Mouse (Mus musculus): Measurements from ENCODE around the gene St7. TPM values are rescaled to one million over a fixed set of nuclear protein-coding genes. Genes with fewer than 3 reads are reported as not detected.

Gene St7
- total RNA-seq, 2 experiments from 2014 or later: 35.1 to 42.4 TPM

DNA sequence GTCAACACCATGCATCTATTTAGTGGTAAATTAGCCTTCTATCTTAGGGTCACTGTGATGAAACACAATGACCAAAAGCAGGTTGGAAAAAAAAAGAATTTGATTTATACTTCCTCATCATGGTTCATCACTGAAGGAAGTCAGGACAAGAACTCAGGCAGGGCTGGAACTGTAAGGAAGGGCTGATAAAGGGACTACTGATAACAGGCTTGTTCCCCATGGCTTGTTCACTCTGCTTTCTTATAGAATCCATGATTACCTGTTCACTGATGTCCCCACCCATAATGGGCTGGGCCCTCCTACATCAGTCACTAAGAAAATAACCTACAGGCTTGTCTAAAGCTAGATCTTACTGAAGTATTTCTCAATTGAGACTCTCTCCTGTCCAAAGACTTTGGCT is 190.2 kb downstream of the St7 start:
- intact Hi-C loops (cut with DNase I): no loop called here
- no peak overlapping the region for H3K27ac ChIP-seq
- DNase-seq (ENCODE audit: extremely low spot score in 1 of 2, low spot score in 2 of 2): no peak
- TF ChIP-seq CTCF (IDR thresholded peaks at IDR 0.05): no peak
- no peak overlapping the region for H3K4me3 ChIP-seq

DNA sequence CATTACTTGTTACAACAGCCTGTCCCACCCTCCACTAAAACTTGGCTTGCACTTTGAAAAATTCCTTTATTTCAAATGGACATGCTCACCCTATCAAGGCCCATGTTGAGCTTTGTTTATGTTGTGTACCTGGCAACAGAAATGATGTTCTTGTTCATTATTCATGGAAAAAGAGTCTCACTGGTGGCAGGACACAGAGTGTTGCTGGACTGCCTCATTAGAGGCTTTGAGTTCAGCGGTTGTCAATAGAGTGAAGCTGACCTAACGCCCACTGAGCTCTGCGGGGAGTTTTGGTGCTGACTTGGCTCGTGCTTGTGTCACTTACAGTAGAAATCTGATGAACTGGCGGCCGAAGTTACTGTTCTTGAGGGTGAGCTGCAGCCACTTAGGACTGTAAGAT is 195.0 kb downstream of the St7 start:
- intact Hi-C loops (cut with DNase I): no loop called here
- Histone ChIP-seq H3K4me3 (no peak overlapping the region), H3K27ac (no peak overlapping the region)
- no peak for DNase-seq (ENCODE audit: extremely low spot score in 1 of 2, low spot score in 2 of 2)
- no peak for TF ChIP-seq CTCF (IDR thresholded peaks at IDR 0.05)

DNA sequence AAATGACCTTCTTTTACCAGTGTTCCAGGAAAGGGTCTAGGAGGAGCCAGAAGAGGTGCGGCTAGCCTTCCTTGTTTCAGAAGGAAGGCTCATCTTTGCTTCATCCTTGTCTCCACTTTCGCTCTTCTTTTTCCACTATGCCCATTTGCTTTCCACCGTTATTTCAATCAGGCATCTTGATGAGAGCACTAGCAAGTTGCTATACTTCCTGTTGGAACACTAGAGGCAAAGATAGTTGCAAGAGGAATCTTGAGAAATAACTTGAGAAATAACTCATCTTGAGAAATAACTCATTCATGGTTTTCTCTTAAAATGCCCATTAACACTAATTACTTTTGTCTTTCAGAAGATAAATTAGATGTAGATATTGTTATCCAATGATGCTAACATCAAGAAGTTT is 202.8 kb downstream of the St7 start:
- Histone ChIP-seq H3K27ac (no peak overlapping the region), H3K4me3 (no peak overlapping the region)
- no peak for DNase-seq (ENCODE audit: extremely low spot score in 1 of 2, low spot score in 2 of 2)
- TF ChIP-seq CTCF (IDR thresholded peaks at IDR 0.05): no peak
- intact Hi-C loops (cut with DNase I): no loop called here

DNA sequence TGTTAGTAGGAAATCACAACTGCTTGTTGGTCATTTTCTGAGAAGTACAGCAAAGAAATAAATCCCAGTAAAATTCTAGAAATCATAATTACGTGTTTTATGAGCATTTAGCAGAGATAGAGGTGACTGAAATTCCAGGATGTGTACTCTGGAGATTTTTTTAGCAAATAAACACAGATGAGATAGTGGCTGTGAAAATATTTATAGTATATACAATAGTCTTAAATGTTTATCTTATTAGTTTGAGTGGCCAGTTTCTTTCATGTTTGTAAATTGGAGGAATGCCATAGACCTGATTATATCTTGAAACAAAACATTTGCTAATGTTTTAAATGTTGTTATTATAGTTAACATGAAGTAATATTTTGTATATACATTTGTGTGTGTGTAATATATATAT is 205.8 kb downstream of the St7 start:
- Histone ChIP-seq H3K4me3 (no peak overlapping the region), H3K27ac (no peak overlapping the region)
- intact Hi-C loops (cut with DNase I): no loop called here
- TF ChIP-seq CTCF (IDR thresholded peaks at IDR 0.05): no peak
- DNase-seq (ENCODE audit: extremely low spot score in 1 of 2, low spot score in 2 of 2): no peak

- no peak for DNase-seq (ENCODE audit: extremely low spot score in 1 of 2, low spot score in 2 of 2)
- TF ChIP-seq CTCF (IDR thresholded peaks at IDR 0.05): no peak
Measured at GRCm38 (mm10) chr6:17903355-17903754, 210.6 kb downstream of the St7 start.

DNA sequence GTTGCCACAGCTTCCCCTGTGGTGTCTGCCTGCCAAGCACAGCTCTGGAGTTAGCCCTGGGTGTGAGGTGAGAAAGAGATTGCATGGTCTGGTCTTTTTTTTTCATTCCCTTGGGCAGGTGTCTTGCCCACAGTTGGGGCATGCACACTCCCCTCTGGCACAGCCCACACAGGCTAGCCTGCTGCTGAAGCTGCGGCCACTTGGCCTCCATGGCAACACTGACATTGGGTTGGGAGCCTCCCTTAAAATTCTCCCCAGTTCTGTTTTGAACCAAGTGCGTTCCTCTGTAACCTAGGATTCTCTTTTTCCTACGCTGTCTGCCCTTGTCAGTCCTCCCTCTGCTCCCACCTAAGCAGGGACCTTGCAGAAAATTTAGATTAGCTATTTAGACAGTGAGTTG is 213.0 kb downstream of the St7 start:
- TF ChIP-seq CTCF (IDR thresholded peaks at IDR 0.05): no peak
- intact Hi-C loops (cut with DNase I): no loop called here
- H3K4me3 ChIP-seq: no peak overlapping the region
- DNase-seq (ENCODE audit: extremely low spot score in 1 of 2, low spot score in 2 of 2): no peak
- H3K27ac ChIP-seq: no peak overlapping the region

More at GRCm38 (mm10) chr6:17903355-17903754, 210.6 kb downstream of the St7 start:
- no peak overlapping the region for H3K27ac ChIP-seq
- intact Hi-C loops (cut with DNase I): no loop called here
- H3K4me3 ChIP-seq: no peak overlapping the region

DNA sequence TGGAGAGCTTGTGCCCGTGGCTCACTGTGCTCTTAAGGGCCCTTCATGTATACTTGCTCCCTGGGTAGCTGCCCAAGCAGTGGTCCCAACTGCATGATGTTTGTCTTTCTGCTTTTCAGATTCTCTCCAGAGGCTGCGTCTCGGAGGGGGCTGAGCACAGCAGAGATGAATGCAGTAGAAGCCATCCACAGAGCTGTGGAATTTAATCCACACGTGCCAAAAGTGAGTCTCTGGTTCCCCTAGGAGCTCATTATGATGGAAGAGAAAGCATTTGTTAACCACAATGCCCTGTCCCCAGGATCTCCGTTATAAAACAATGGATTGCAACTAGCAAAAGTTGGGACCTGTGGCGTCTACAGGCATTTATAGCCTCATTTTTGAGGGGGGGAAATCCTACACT is 213.6 kb downstream of the St7 start:
- intact Hi-C loops (cut with DNase I): no loop called here
- TF ChIP-seq CTCF (IDR thresholded peaks at IDR 0.05): no peak
- no peak for DNase-seq (ENCODE audit: extremely low spot score in 1 of 2, low spot score in 2 of 2)
- Histone ChIP-seq H3K4me3 (no peak overlapping the region), H3K27ac (no peak overlapping the region)

GRCm38 (mm10) chr6:17912312-17912711 is 219.6 kb downstream of the St7 start:
- no peak for TF ChIP-seq CTCF (IDR thresholded peaks at IDR 0.05)
- Histone ChIP-seq H3K27ac (no peak overlapping the region; the same call in 1 of the 2 replicates), H3K4me3 (no peak overlapping the region)
- DNase-seq (ENCODE audit: extremely low spot score in 1 of 2, low spot score in 2 of 2): no peak
- intact Hi-C loops (cut with DNase I): loop anchor here (5.0 kb wide), 2 partner anchors 65 to 150 kb away; no protein-coding TSS in a partner anchor

- intact Hi-C loops (cut with DNase I): loop anchor here (5.0 kb wide), 2 partner anchors 64 to 151 kb away; no protein-coding TSS in a partner anchor
- TF ChIP-seq CTCF (IDR thresholded peaks at IDR 0.05): no peak
- DNase-seq (ENCODE audit: extremely low spot score in 1 of 2, low spot score in 2 of 2): no peak
- H3K27ac ChIP-seq: peak overlapping the region; percentile 76
- H3K4me3 ChIP-seq: no peak overlapping the region
Measured at GRCm38 (mm10) chr6:17912825-17913224, 220.1 kb downstream of the St7 start.

- no peak overlapping the region for H3K4me3 ChIP-seq
- intact Hi-C loops (cut with DNase I): loop anchor here (5.0 kb wide), 2 partner anchors 64 to 151 kb away; no protein-coding TSS in a partner anchor
- no peak for TF ChIP-seq CTCF (IDR thresholded peaks at IDR 0.05)
Measured at GRCm38 (mm10) chr6:17913315-17913714, 220.6 kb downstream of the St7 start.

GRCm38 (mm10) chr6:17914300-17914699 is 221.6 kb downstream of the St7 start:
- Histone ChIP-seq H3K27ac (peak overlapping the region; percentile 76), H3K4me3 (no peak overlapping the region)
- no peak for TF ChIP-seq CTCF (IDR thresholded peaks at IDR 0.05)
- peak; percentile 44 to 61 for DNase-seq (ENCODE audit: extremely low spot score in 1 of 2, low spot score in 2 of 2)
- intact Hi-C loops (cut with DNase I): loop anchor here (2.0 to 5.0 kb wide), 3 partner anchors 37 to 152 kb away; no protein-coding TSS in a partner anchor

More at GRCm38 (mm10) chr6:17913315-17913714, 220.6 kb downstream of the St7 start:
- H3K27ac ChIP-seq: peak overlapping the region; percentile 76
- no peak for DNase-seq (ENCODE audit: extremely low spot score in 1 of 2, low spot score in 2 of 2)

DNA sequence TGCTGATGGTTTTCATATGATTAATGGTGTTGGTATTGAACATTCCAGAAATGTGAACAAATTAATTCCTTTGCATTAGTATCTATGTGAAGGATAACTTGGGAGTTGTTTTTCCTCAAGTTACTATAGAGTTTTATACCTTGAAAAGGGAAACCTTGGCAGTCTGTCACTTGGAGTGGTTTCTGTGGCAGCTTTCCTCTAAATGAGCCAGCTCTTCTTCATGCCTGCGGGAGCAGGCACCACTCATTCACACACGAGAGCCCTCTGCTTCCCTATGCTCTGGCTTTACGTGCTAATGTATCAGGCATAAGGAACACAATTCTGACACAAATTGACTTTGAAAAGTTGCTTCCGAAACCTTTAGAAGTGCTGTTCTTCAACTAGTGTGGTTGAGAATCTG is 224.5 kb downstream of the St7 start:
- TF ChIP-seq CTCF (IDR thresholded peaks at IDR 0.05): no peak
- no peak for DNase-seq (ENCODE audit: extremely low spot score in 1 of 2, low spot score in 2 of 2)
- intact Hi-C loops (cut with DNase I): no loop called here
- Histone ChIP-seq H3K4me3 (no peak overlapping the region), H3K27ac (no peak overlapping the region)

DNA sequence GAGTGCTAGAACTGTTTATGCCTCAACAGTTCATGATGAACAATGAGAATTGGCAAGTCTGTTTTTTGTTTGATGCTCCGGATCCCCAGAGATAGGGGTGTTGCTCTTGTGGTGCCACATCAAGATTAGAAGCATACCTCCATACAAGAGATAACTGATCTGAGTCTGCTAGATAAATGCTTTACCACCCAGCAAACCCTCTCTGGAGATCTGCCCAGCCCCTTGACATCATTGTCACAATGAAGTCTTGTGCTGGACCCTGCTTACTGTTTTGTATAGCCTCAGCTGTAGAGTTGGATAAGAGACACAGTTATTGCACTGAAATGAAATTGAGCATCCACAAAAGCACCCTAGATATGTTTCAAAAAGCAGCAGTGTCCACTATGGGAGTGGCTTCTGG is 229.4 kb downstream of the St7 start:
- H3K4me3 ChIP-seq: no peak overlapping the region
- DNase-seq (ENCODE audit: extremely low spot score in 1 of 2, low spot score in 2 of 2): no peak
- TF ChIP-seq CTCF (IDR thresholded peaks at IDR 0.05): no peak
- no peak overlapping the region for H3K27ac ChIP-seq
- intact Hi-C loops (cut with DNase I): loop anchor here (5.0 kb wide), 2 partner anchors 110 to 155 kb away; partner anchors contain the start of gene Wnt2
